Mouse (Mus musculus) hindbrain, embryonic 15.5 days (tissue): ENCODE measurements around the gene Tgif2. TPM values are rescaled to one million over a fixed set of nuclear protein-coding genes. Genes with fewer than 3 reads are reported as not detected.
"Not testable (repeated sequence)": the region's sequence is repeated elsewhere in the genome, so short reads cannot be mapped to it uniquely, and the experiment has no call there.

Source experiments
- ATAC-seq: fragments of 200-750 bp; cut with Nextera tagmentation; 2 replicates; pipeline ENCODE4 v1.8.0; 2017; ENCODE audit warnings: low read depth, moderate number of reproducible peaks, moderate TSS enrichment; ENCODE audit not compliant: low FRiP score
- H3K27ac ChIP-seq: fragments of 300-500 bp; sonication (generic); replicated peaks from 2 replicates; pipeline ENCODE4 v1.5.1; 2015; ENCODE audit warnings: mild to moderate bottlenecking, inconsistent platforms
- H3K27me3 ChIP-seq: fragments of 300-500 bp; sonication (generic); 2 replicates; pipeline ENCODE4 v1.6.1; 2015; ENCODE audit warnings: control low read depth, inconsistent platforms
- H3K36me3 ChIP-seq: fragments of 300-500 bp; sonication (generic); 2 replicates; pipeline ENCODE4 v1.6.1; 2015; ENCODE audit warnings: control low read depth, inconsistent platforms
- H3K4me1 ChIP-seq: fragments of 300-500 bp; sonication (generic); replicated peaks from 2 replicates; pipeline ENCODE4 v1.6.1; 2015; ENCODE audit warnings: control low read depth, inconsistent platforms
- H3K4me2 ChIP-seq: fragments of 300-500 bp; sonication (generic); 2 replicates; pipeline ENCODE4 v1.6.1; 2015; ENCODE audit warnings: moderate library complexity, mild to moderate bottlenecking, inconsistent platforms
- H3K4me3 ChIP-seq: fragments of 300-500 bp; sonication (generic); 2 replicates; pipeline ENCODE4 v1.5.1; 2015; ENCODE audit warnings: mild to moderate bottlenecking, inconsistent platforms
- H3K9ac ChIP-seq: fragments of 300-500 bp; sonication (generic); 2 replicates; pipeline ENCODE4 v1.6.1; 2015; ENCODE audit warnings: inconsistent platforms
- H3K9me3 ChIP-seq: fragments of 300-500 bp; sonication (generic); 2 replicates; pipeline ENCODE4 v1.6.1; 2016; ENCODE audit warnings: control low read depth, inconsistent platforms
- WGBS: fragments of 180-500 bp; shearing (Covaris S2); methylation state at CpG from one replicate; pipeline ENCODE4 v1.1.7; 2015; 5-methylcytosine and 5-hydroxymethylcytosine counted together
- polyA plus RNA-seq: library from polyadenylated mRNA; unstranded; fragments of >200 nt; fragmentation: Nextera tagmentation; extraction: Ambion mirVana; gene quantifications from 2 replicates; pipeline ENCODE4 v1.2.1, GENCODE M21; 2015

Tgif2 gene
- polyA plus RNA-seq, 1 experiment from 2014 or later: 21.3 TPM

- no peaks in the 10 kb centered on the region; the same call in none of the 2 replicates for H3K4me1 ChIP-seq
- H3K36me3 ChIP-seq: no peaks in the 10 kb centered on the region
- no peak overlapping the region for H3K4me3 ChIP-seq
- no peak for ATAC-seq
- H3K4me2 ChIP-seq: no peak overlapping the region
- H3K27ac ChIP-seq: no peak overlapping the region
- no peaks in the 10 kb centered on the region for H3K9me3 ChIP-seq
- 77% methylated on average over 2 of the region's 2 CpGs for WGBS
- no peak overlapping the region for H3K9ac ChIP-seq
- H3K27me3 ChIP-seq: no peaks in the 10 kb centered on the region
Observed at GRCm38 (mm10) chr2:156901344-156901743, 61.5 kb downstream of the Tgif2 start.

- Histone ChIP-seq H3K27me3 (no peaks in the 10 kb centered on the region), H3K27ac (no peak overlapping the region), H3K36me3 (no peaks in the 10 kb centered on the region), H3K9me3 (no peaks in the 10 kb centered on the region), H3K4me2 (no peak overlapping the region), H3K4me3 (no peak overlapping the region), H3K4me1 (no peaks in the 10 kb centered on the region; the same call in none of the 2 replicates), H3K9ac (no peak overlapping the region)
- 77% methylated on average over 6 of the region's 6 CpGs for WGBS
- ATAC-seq: no peak
Observed at GRCm38 (mm10) chr2:156901883-156902282, 62.1 kb downstream of the Tgif2 start.

GRCm38 (mm10) chr2:156902411-156902810, 62.6 kb downstream of the Tgif2 start:
- H3K27me3 ChIP-seq, H3K9ac ChIP-seq, H3K9me3 ChIP-seq, H3K36me3 ChIP-seq, H3K27ac ChIP-seq, H3K4me2 ChIP-seq, ATAC-seq, H3K4me3 ChIP-seq, H3K4me1 ChIP-seq: not testable (repeated sequence)
- 89% methylated on average over 4 of the region's 4 CpGs for WGBS

- 45% methylated on average over 2 of the region's 2 CpGs for WGBS
- Histone ChIP-seq H3K4me1 (no peaks in the 10 kb centered on the region; the same call in 1 of the 2 replicates), H3K36me3 (no peaks in the 10 kb centered on the region), H3K27ac (no peak overlapping the region), H3K4me2 (no peak overlapping the region), H3K9me3 (no peaks in the 10 kb centered on the region), H3K27me3 (no peaks in the 10 kb centered on the region), H3K9ac (no peak overlapping the region), H3K4me3 (no peak overlapping the region)
- no peak for ATAC-seq
Observed at GRCm38 (mm10) chr2:156903367-156903766, 63.6 kb downstream of the Tgif2 start.

Other genes with a start within 250 kb of the Tgif2 start
- gene Dlgap4, start 226.3 kb upstream of the Tgif2 start, polyA plus RNA-seq: 215 and 244 TPM in 2 replicates
- 42.4 and 44.8 TPM in 2 replicates for gene Myl9, start 64.6 kb upstream of the Tgif2 start, polyA plus RNA-seq
- 9.1 TPM in 2 replicates for gene 4930518I15Rik, start 17.9 kb downstream of the Tgif2 start, polyA plus RNA-seq
- 145 and 148 TPM in 2 replicates for gene Rab5if, start 23.1 kb downstream of the Tgif2 start, polyA plus RNA-seq
- gene Sla2, start 47.2 kb downstream of the Tgif2 start, polyA plus RNA-seq: 0.17 TPM in 1 of 2 replicates, not detected in the other
- 135 and 141 TPM in 2 replicates for gene Ndrg3, start 152.0 kb downstream of the Tgif2 start, polyA plus RNA-seq
- 11.0 and 13.2 TPM in 2 replicates for gene Dsn1, start 167.1 kb downstream of the Tgif2 start, polyA plus RNA-seq
- gene Soga1, start 239.2 kb downstream of the Tgif2 start, polyA plus RNA-seq: 5.2 and 6.3 TPM in 2 replicates
- not detected in 2 replicates for gene Tldc2, start 247.0 kb downstream of the Tgif2 start, polyA plus RNA-seq